Mouse (Mus musculus) lung, embryonic 16.5 days (tissue): ENCODE measurements at regions not wholly inside any gene's neighbourhood (a gene's known extent, or its start where the extent isn't known, plus 50 kb on each side); places are given as distances from the start of the nearest gene placed in this dataset.

Source experiments
- ATAC-seq: fragments of 200-750 bp; cut with Nextera tagmentation; 2 replicates; pipeline ENCODE4 v1.8.0; 2017; ENCODE audit warnings: low read depth, mild to moderate bottlenecking, moderate library complexity
- H3K27ac ChIP-seq: fragments of 300-500 bp; sonication (generic); 2 replicates; pipeline ENCODE4 v1.5.1; 2014; ENCODE audit warnings: mild to moderate bottlenecking, control low read depth, low read length
- H3K27me3 ChIP-seq: fragments of 300-500 bp; sonication (generic); 2 replicates; pipeline ENCODE4 v1.6.1; 2014; ENCODE audit warnings: low read depth, low read length, mixed read lengths; ENCODE audit not compliant: control insufficient read depth, insufficient read depth
- H3K36me3 ChIP-seq: fragments of 300-500 bp; sonication (generic); 2 replicates; pipeline ENCODE4 v1.6.1; 2014; ENCODE audit warnings: low read length; ENCODE audit not compliant: control insufficient read depth, insufficient read depth
- H3K4me1 ChIP-seq: fragments of 300-500 bp; sonication (generic); replicated peaks from 2 replicates; pipeline ENCODE4 v1.6.1; 2014; ENCODE audit warnings: low read length, mixed read lengths; ENCODE audit not compliant: control insufficient read depth, insufficient read depth
- H3K4me2 ChIP-seq: fragments of 300-500 bp; sonication (generic); 2 replicates; pipeline ENCODE4 v1.6.1; 2014; ENCODE audit warnings: low read depth, low read length, control low read depth
- H3K4me3 ChIP-seq: fragments of 300-500 bp; sonication (generic); 2 replicates; pipeline ENCODE4 v1.5.1; 2014; ENCODE audit warnings: mild to moderate bottlenecking, low read length, control low read depth
- H3K9ac ChIP-seq: fragments of 300-500 bp; sonication (generic); 2 replicates; pipeline ENCODE4 v1.6.1; 2014; ENCODE audit warnings: low read length, control low read depth
- H3K9me3 ChIP-seq: fragments of 300-500 bp; sonication (generic); 2 replicates; pipeline ENCODE4 v1.6.1; 2016; ENCODE audit warnings: low read length; ENCODE audit not compliant: control insufficient read depth
- WGBS: fragments of 180-500 bp; shearing (Covaris S2); extraction: QIAGEN DNeasy Blood & Tissue Kit; methylation state at CpG from one replicate; pipeline ENCODE4 v1.1.7; 2014; 5-methylcytosine and 5-hydroxymethylcytosine counted together

DNA sequence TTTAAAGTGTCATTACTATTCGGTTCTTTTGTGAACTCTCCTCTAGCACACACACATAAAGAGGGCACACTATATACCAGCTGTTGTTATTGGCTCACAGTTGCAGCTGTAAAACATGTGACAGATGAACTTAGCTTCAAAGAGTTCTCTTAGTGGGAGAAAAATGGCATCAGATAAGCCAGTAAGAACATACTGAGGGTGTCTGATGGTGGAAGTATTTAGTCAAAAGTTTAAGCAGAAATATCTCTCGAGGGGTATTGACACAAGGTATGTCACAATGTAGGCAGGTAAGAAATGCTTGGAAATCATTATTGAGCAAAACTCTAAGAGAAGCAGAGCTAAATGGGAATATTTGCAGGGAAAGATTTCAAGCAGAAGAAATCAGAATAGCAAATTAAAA lies 408.4 kb upstream of the Pik3r1 start:
- no peak for ATAC-seq
- no peak overlapping the region for H3K9ac ChIP-seq
- no peaks in the 10 kb centered on the region for H3K27me3 ChIP-seq
- H3K27ac ChIP-seq, result no peak overlapping the region
- no peak overlapping the region for H3K4me3 ChIP-seq
- H3K4me2 ChIP-seq, result no peak overlapping the region
- H3K4me1 ChIP-seq, result no peaks in the 10 kb centered on the region
- H3K36me3 ChIP-seq, result no peaks in the 10 kb centered on the region
- no peaks in the 10 kb centered on the region for H3K9me3 ChIP-seq
- 32% methylated on average over 2 of the region's 2 CpGs for WGBS

GRCm38 (mm10) chr13:102194716-102195115 lies 426.7 kb upstream of the Pik3r1 start:
- no peak for ATAC-seq
- H3K27me3 ChIP-seq, result no peaks in the 10 kb centered on the region
- H3K4me3 ChIP-seq, result no peak overlapping the region
- no peak overlapping the region for H3K9ac ChIP-seq
- no peaks in the 10 kb centered on the region for H3K4me1 ChIP-seq
- no peaks in the 10 kb centered on the region for H3K9me3 ChIP-seq
- H3K4me2 ChIP-seq, result no peak overlapping the region
- no peak overlapping the region for H3K27ac ChIP-seq
- no peaks in the 10 kb centered on the region for H3K36me3 ChIP-seq

- no peak overlapping the region for H3K27ac ChIP-seq
- H3K4me2 ChIP-seq, result no peak overlapping the region
- no peaks in the 10 kb centered on the region for H3K4me1 ChIP-seq
- H3K4me3 ChIP-seq, result no peak overlapping the region
- WGBS, result 85% methylated on average over 1 of the region's 1 CpGs
- no peak overlapping the region for H3K9ac ChIP-seq
- H3K9me3 ChIP-seq, result no peaks in the 10 kb centered on the region
- ATAC-seq, result no peak
- no peaks in the 10 kb centered on the region for H3K27me3 ChIP-seq
- H3K36me3 ChIP-seq, result no peaks in the 10 kb centered on the region
Observed at GRCm38 (mm10) chr13:102202301-102202700, 434.3 kb upstream of the Pik3r1 start.

DNA sequence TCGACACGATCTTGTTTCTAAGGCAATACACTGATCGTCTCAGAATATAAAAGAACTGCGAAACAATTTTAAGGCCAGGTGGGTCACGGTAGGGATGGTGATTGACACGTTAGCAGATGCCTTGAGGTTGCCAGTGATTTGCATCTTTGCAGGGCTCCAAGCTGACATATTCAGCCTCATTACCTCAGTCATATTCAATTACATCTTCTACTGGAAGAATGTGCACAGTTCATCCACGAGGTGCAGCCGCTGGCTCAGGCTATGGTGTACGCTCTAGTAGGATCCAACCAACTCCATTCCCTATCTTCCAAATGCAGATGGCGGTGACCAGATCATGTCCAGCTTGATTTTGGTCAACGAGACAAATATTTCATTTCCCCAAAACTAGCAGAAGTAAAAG lies 450.5 kb upstream of the Pik3r1 start:
- 92% methylated on average over 11 of the region's 11 CpGs for WGBS

GRCm38 (mm10) chr13:102231048-102231447 lies 462.3 kb upstream of the Cd180 start:
- Histone ChIP-seq H3K4me1 (peaks cover 17% of the 10 kb centered on the region), H3K9me3 (no peaks in the 10 kb centered on the region), H3K9ac (no peak overlapping the region), H3K4me3 (no peak overlapping the region), H3K4me2 (no peak overlapping the region), H3K27ac (no peak overlapping the region), H3K27me3 (no peaks in the 10 kb centered on the region), H3K36me3 (no peaks in the 10 kb centered on the region)
- WGBS, result 60% methylated on average over 7 of the region's 7 CpGs
- ATAC-seq, result peak; percentile 28; the same call in 1 of the 2 replicates

More for the DNA sequence above, 450.5 kb upstream of the Pik3r1 start:
- no peak overlapping the region for H3K9ac ChIP-seq
- H3K27me3 ChIP-seq, result no peaks in the 10 kb centered on the region
- no peak for ATAC-seq
- H3K4me2 ChIP-seq, result no peak overlapping the region
- no peaks in the 10 kb centered on the region for H3K9me3 ChIP-seq
- no peaks in the 10 kb centered on the region for H3K36me3 ChIP-seq
- no peak overlapping the region for H3K4me3 ChIP-seq
- no peaks in the 10 kb centered on the region for H3K4me1 ChIP-seq
- H3K27ac ChIP-seq, result no peak overlapping the region

- H3K4me3 ChIP-seq, result no peak overlapping the region
- ATAC-seq, result peak; percentile 51
- 31% methylated on average over 4 of the region's 4 CpGs for WGBS
- peaks cover 17% of the 10 kb centered on the region for H3K4me1 ChIP-seq
- no peak overlapping the region for H3K9ac ChIP-seq
- H3K27ac ChIP-seq, result peak overlapping the region; percentile 53
- H3K36me3 ChIP-seq, result no peaks in the 10 kb centered on the region
- no peak overlapping the region for H3K4me2 ChIP-seq
- H3K9me3 ChIP-seq, result no peaks in the 10 kb centered on the region
- H3K27me3 ChIP-seq, result no peaks in the 10 kb centered on the region
Observed at GRCm38 (mm10) chr13:102232291-102232936, 460.9 kb upstream of the Cd180 start.

DNA sequence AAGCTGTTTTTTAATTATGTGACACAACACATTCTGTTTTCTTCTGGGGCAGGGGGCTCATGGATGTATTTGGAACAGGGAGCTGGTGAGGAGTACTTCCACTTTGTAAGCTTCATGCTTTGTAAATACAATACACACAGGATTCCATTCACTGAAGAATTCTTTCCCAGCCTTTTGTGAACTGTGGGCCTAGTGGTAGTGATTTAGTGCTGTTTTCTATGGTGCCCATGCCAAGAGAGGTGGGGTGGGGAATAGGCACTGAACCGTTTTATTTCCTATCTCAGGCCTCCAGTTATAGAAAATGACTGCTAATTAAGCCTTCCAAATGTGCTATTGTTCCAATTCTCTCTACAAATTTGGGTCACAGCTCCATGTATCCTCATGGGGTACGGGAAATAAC lies 442.5 kb upstream of the Cd180 start:
- no peak overlapping the region for H3K4me3 ChIP-seq
- H3K36me3 ChIP-seq, result no peaks in the 10 kb centered on the region
- no peak overlapping the region for H3K9ac ChIP-seq
- no peaks in the 10 kb centered on the region for H3K9me3 ChIP-seq
- no peak overlapping the region for H3K4me2 ChIP-seq
- H3K4me1 ChIP-seq, result no peaks in the 10 kb centered on the region
- no peaks in the 10 kb centered on the region for H3K27me3 ChIP-seq
- 84% methylated on average over 2 of the region's 2 CpGs for WGBS
- no peak overlapping the region for H3K27ac ChIP-seq
- no peak for ATAC-seq

DNA sequence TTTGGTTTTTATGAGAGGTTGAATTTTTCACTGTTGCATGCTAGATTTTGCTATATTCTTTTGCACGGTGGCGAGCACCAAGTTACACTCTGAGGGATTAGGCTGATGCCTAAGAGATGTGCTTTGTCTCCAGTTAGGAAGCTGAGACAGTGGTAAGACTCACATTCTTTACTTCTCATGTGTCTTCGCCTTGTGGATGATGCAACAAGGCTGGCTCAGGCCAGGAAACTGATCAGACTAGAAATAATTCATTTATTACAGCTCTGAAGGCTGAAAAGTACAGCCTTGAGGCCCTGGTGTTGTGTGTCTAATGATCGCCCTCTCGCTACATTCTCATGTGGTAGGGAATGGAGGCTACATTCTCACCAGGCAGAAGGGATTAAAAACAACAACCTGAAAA lies 441.6 kb upstream of the Cd180 start:
- H3K36me3 ChIP-seq, result no peaks in the 10 kb centered on the region
- no peak overlapping the region for H3K9ac ChIP-seq
- H3K9me3 ChIP-seq, result no peaks in the 10 kb centered on the region
- no peaks in the 10 kb centered on the region for H3K4me1 ChIP-seq
- 89% methylated on average over 5 of the region's 5 CpGs for WGBS
- H3K4me2 ChIP-seq, result no peak overlapping the region
- H3K27me3 ChIP-seq, result no peaks in the 10 kb centered on the region
- ATAC-seq, result no peak
- no peak overlapping the region for H3K27ac ChIP-seq
- H3K4me3 ChIP-seq, result no peak overlapping the region

DNA sequence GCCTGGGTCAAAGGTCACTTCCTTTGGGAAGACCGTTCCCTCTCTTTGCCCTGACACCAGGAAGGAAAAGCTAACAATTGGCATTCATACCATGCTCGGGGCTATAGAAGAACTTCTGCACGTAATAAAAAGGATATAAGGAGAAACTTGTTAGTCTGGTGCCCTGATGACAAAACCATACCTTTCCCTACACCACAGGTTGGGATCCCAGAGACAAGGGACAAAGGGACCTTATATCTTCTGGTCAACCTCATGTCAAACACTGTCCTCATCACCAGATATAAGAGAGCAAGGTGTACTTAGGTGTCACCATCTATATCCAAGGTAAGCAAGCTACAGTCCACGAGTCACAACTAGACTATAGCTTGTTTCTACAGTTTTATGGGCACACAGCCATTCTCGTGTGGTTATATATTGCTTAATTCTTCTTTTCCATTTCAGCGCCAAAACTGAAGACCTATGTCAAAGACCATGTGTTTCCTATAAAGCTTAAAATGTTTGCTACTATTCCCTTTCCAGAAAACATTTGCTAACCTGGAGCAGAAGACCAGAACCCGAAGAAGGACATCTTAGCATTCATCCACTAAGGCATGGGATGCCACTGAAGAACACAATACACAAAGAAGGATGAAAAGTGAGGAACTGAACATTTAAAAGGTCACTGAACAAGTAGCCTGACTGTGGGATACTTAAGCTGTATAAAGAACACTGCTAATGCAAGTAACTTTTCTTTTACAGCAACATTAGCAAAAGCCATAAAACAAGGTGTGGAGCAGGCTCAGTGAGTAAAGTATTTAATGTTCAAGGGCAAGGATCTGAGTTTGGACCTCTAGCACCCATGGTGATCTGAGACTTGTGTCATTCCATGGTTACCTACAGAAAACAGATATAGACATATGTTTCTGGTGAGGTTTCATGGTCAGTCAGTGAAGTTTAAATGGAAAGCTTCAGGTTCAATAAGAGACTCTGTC lies 437.7 kb upstream of the Cd180 start:
- H3K9me3 ChIP-seq, result no peaks in the 10 kb centered on the region
- no peak for ATAC-seq
- no peak overlapping the region for H3K4me2 ChIP-seq

More for the DNA sequence above, 437.7 kb upstream of the Cd180 start:
- Histone ChIP-seq H3K4me1 (no peaks in the 10 kb centered on the region), H3K4me3 (no peak overlapping the region), H3K36me3 (no peaks in the 10 kb centered on the region), H3K27me3 (no peaks in the 10 kb centered on the region), H3K9ac (no peak overlapping the region), H3K27ac (no peak overlapping the region)
- 72% methylated on average over 7 of the region's 7 CpGs for WGBS
